Mouse (Mus musculus) lung, adult 18-20 months (tissue): ENCODE data around the gene Cnn3.

Source experiments
- DNase-seq, 2 experiments: peaks; one replicate each; pipeline ENCODE4 v3.0.0; 2022; ENCODE audit warnings: mixed read lengths in 2 of 2

Cnn3 gene

GRCm38 (mm10) chr3:121451404-121451803 is 25.1 kb downstream of the Cnn3 start:
- DNase-seq, result no peak

GRCm38 (mm10) chr3:121458545-121459492 is 32.5 kb downstream of the Cnn3 start:
- DNase-seq, result no peak

- DNase-seq, result no peak
Measured at GRCm38 (mm10) chr3:121460473-121461193, 34.3 kb downstream of the Cnn3 start.

- DNase-seq, result no peak
Measured at GRCm38 (mm10) chr3:121461477-121461876, 35.2 kb downstream of the Cnn3 start.

GRCm38 (mm10) chr3:121462782-121463181 is 36.5 kb downstream of the Cnn3 start:
- DNase-seq, result no peak

- DNase-seq, result no peak
Measured at GRCm38 (mm10) chr3:121464733-121465305, 38.5 kb downstream of the Cnn3 start.

GRCm38 (mm10) chr3:121465795-121466194 is 39.5 kb downstream of the Cnn3 start:
- no peak for DNase-seq

GRCm38 (mm10) chr3:121467094-121467552 is 40.8 kb downstream of the Cnn3 start:
- no peak for DNase-seq

- DNase-seq, result no peak
Measured at GRCm38 (mm10) chr3:121468136-121468535, 41.8 kb downstream of the Cnn3 start.

- DNase-seq, result peak in 1 of 2 experiments; percentile 26
Measured at GRCm38 (mm10) chr3:121469185-121469975, 43.1 kb downstream of the Cnn3 start.

GRCm38 (mm10) chr3:121471703-121472102 is 45.4 kb downstream of the Cnn3 start:
- no peak for DNase-seq

GRCm38 (mm10) chr3:121474738-121475137 is 48.4 kb downstream of the Cnn3 start:
- no peak for DNase-seq

- DNase-seq, result no peak
Measured at GRCm38 (mm10) chr3:121480030-121480960, 54.0 kb downstream of the Cnn3 start.

- DNase-seq, result no peak
Measured at GRCm38 (mm10) chr3:121480961-121481436, 54.7 kb downstream of the Cnn3 start.

- DNase-seq, result no peak
Measured at GRCm38 (mm10) chr3:121481564-121481963, 55.3 kb downstream of the Cnn3 start.

GRCm38 (mm10) chr3:121483266-121484161 is 57.2 kb downstream of the Cnn3 start:
- no peak for DNase-seq

GRCm38 (mm10) chr3:121485201-121485600 is 58.9 kb downstream of the Cnn3 start:
- DNase-seq, result no peak

- no peak for DNase-seq
Measured at GRCm38 (mm10) chr3:121489462-121490118, 63.3 kb downstream of the Cnn3 start.

- DNase-seq, result no peak
Measured at GRCm38 (mm10) chr3:121490941-121491340, 64.6 kb downstream of the Cnn3 start.
